Mouse (Mus musculus) erythroblast, adult 5-6 weeks (primary cell): ENCODE measurements around the gene Nup62cl. TPM values are rescaled to one million over a fixed set of nuclear protein-coding genes. Genes with fewer than 3 reads are reported as not detected.

Experiments
- ATAC-seq: replicated peaks from 2 replicates; pipeline ENCODE4 v1.8.0; 2016; ENCODE audit warnings: moderate number of reproducible peaks, mild to moderate bottlenecking, moderate TSS enrichment, inconsistent platforms; ENCODE audit not compliant: poor library complexity, low FRiP score, severe bottlenecking
- total RNA-seq, 2 experiments: library from RNA; stranded (forward) in 1 of 2; stranded (reverse) in 1 of 2; fragments of 150-400 nt in 1 of 2; fragments of 200-764, 138-1000 nt in 1 of 2; gene quantifications; 2 replicates each; pipeline versions ENCODE4 v1.2.3 to v1.2.4; 2015 to 2017; ENCODE audit warnings: low replicate concordance in 2 of 2

Nup62cl gene
- total RNA-seq (2015; ENCODE audit: low replicate concordance): not detected in 2 replicates
- not detected in 2 replicates for total RNA-seq (2017; ENCODE audit: low replicate concordance)

DNA sequence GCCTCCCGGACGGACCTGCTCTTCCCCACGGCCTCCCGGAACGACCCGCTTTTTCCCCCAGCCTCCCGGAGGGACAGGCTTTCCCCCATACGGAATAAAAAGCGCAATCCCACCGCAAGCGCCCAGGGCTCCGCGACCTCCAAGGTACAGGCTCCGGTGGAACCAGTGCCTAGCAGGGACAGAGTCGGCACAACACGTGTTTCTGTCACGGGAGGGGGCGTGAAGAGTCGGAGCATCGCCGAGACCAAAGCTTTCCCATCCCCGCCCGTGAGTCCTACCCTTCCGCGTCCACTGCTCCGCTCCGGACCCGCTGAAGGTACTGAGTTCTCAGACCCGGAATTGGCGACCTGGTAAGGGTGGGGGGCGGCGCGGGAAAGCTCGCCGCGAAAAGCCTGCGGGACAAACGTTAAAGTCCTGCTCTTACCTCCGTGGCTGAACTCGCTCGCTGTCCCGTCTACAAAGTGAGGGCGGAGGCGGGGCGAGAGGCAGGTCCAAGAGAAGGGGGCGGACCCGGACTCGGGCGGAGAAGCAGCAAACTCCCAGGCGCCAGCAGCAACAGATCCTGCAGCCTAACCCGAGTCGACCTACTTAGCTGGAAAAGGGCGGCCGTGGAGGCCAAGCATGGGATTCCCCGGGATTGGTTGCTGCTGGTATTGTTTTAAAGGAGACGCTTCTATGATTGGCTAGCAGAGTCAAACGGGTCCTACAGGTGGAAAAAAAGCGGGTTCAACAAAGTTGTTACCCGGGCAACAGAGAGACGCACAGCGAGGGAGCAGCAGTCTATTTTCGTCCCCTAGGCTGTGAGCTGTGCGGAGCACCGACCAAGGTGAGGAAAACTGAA lies at the start of gene Nup62cl, which contains the start of gene Pih1h3b:
Gene Nup62cl, minus strand, starts transcription at position 578 of the 841 bp plus-strand sequence.
Gene Pih1h3b, plus strand, starts transcription at position 745 of the 841 bp plus-strand sequence.
- no peak for ATAC-seq

DNA sequence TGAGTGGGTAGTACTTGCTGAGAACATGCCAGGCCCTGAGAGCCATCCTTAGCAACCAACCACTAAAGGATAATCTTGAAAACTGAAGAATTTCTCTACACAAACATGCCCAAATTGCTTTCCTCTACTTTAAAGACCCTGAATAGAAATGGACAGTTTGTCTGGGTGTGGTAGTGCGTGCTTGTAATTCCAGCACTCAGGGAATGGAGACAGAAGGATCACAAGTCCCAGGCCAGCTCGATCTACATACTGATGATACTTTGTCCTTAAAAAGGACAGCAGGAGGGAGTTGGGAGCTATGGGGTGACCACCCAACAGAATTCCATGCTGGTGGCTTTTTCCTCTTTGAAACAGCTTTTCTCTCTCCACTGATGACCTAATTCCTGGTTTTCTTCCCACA lies 31.6 kb upstream of the Nup62cl start:
- no peak for ATAC-seq

GRCm38 (mm10) chrX:140082535-140082934 lies 20.0 kb upstream of the Nup62cl start:
- ATAC-seq: no peak

DNA sequence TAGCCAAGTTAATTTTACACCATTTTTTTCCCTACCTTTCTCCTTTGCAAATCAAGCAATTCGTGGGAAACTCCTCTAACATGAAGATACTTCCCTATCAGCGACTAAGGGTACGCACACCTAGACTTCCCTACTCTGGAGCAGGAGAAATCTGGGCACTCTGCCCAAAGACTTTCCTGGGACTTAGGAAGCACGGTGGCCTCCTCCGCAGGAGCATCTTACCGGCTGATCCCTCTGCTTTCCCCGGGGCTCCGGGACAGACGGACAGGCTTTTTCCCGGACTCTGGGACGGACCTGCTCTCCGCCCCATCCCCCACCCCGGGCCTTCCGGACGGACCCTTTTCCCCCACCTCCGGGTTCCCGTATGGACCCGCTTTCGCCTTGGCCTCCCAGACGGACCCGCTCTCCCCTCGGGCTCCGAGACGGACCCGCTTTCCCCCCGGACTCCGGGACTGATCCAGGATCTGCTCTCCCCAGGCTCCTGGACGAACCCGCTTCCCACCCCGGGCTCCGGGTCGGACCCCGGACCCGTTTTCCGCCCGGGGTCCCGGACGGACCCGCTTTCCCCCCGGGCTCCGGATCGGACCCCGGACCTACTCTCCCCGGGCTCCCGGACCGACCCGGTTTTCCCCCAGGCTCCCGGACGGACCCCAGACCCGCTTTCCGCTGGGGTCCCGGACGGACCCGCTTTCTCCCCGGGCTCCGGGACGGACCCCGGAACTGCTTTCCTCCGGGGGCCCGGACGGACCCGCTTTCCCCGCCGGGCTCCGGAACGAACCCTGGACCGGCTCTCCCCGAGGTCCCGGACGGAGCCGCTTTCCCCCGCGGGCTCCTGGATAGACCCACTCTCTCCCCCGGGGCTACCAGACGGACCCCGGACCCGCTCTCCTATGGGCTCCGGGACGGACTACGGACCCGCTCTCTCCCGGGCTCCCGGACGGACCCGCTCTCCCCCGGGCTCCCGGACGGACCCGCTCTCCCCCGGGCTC lies 1.3 kb downstream of the Nup62cl start:
- no peak for ATAC-seq

GRCm38 (mm10) chrX:139998691-139999065 lies 63.8 kb downstream of the Nup62cl start:
- no peak for ATAC-seq

DNA sequence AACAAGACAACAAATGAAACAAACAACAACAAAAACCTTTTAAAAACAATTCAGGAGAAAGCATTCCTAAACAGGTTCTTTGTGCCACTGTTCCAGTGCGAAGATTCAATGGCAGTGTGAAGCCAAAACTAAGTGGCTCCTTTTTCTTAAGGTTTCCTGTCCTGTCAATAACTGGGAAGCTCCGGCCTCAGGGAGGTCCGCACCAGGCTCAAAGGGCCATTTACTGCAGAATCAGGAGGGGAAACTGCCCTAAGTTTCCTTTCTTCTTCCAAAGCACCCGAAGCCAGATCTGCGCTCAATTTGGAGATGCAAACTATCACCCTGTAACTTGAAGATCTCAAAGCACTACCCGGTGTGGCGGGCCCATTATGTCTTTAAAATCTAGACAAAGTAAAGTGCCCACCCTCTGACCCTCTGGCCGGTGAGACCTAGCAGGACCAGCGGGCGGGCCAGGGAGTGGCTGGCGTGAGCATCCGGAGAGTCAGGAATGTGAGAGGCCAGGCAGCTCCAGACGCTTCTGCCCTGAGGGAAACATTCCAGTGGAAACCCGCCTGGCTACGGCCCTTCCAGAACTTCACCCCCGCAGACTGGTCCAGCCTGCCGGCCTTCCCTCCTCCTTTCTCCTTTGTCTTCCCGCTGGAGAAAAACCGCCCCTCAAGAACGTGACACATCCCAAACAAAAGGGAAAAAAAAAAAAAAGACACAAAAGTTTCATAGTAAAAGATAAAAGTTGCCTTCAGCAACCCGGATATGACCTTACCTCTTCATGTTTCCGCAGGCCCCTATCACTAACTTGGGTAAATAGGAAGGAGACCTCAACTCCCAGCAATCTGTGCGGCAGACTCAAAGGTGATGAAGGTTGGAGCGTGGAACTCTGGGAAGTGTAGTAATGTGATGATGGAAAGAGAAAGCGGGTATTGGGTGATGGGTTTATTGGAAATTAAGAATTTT lies 64.5 kb downstream of the Nup62cl start, which contains the start of gene Rbm41:
Gene Rbm41, minus strand, starts transcription at position 856 of the 951 bp plus-strand sequence.
- peak; percentile 92 for ATAC-seq

GRCm38 (mm10) chrX:139982115-139982514 lies 80.4 kb downstream of the Nup62cl start:
- peak; percentile 67 for ATAC-seq

Other genes starting within 250 kb of the Nup62cl start
- not detected in 2 replicates for gene Morc4, start 191.0 kb downstream of the Nup62cl start, total RNA-seq (2015; ENCODE audit: low replicate concordance)
- gene Morc4, start 191.0 kb downstream of the Nup62cl start, total RNA-seq (2017; ENCODE audit: low replicate concordance): 0.51 TPM in 1 of 2 replicates, not detected in the other
- gene Rbm41, start 64.1 kb downstream of the Nup62cl start, total RNA-seq (2015; ENCODE audit: low replicate concordance): 5.6 and 16.9 TPM in 2 replicates
- 10.7 and 14.5 TPM in 2 replicates for gene Rbm41, start 64.1 kb downstream of the Nup62cl start, total RNA-seq (2017; ENCODE audit: low replicate concordance)
- not detected in 2 replicates for gene Pih1h3b, start 167 bp upstream of the Nup62cl start, total RNA-seq (2015; ENCODE audit: low replicate concordance)
- not detected in 2 replicates for gene Pih1h3b, start 167 bp upstream of the Nup62cl start, total RNA-seq (2017; ENCODE audit: low replicate concordance)